Mouse (Mus musculus) liver, adult 2 months (tissue): ENCODE results near the gene Tti1. TPM values are rescaled to one million over a fixed set of nuclear protein-coding genes. Genes with fewer than 3 reads are reported as not detected.

ENCODE experiments used
- DNase-seq: peaks from one replicate; pipeline ENCODE4 v3.0.0-alpha.2; 2011; ENCODE audit warnings: low read depth, low spot score; ENCODE audit errors: extremely low read depth
- H3K27ac ChIP-seq: fragments of 200-500 bp; replicated peaks from 2 replicates; pipeline ENCODE4 v1.5.1; 2012; ENCODE audit warnings: low read depth, mild to moderate bottlenecking, control low read depth, inconsistent platforms, low read length; ENCODE audit not compliant: insufficient read depth
- H3K27me3 ChIP-seq: fragments of 200-500 bp; 2 replicates; pipeline ENCODE4 v1.6.1; 2012; ENCODE audit warnings: mild to moderate bottlenecking, moderate library complexity, low read length, inconsistent platforms; ENCODE audit not compliant: control insufficient read depth, insufficient read depth
- H3K36me3 ChIP-seq: fragments of 200-500 bp; 2 replicates; pipeline ENCODE4 v1.6.1; 2012; ENCODE audit warnings: low read length, inconsistent platforms; ENCODE audit not compliant: control insufficient read depth, insufficient read depth
- H3K4me1 ChIP-seq: fragments of 200-500 bp; 2 replicates; pipeline ENCODE4 v1.6.1; 2011; ENCODE audit warnings: low read length; ENCODE audit not compliant: control insufficient read depth, insufficient read depth
- H3K4me3 ChIP-seq: fragments of 200-500 bp; 2 replicates; pipeline ENCODE4 v1.5.1; 2011; ENCODE audit warnings: low read depth, mild to moderate bottlenecking, control low read depth, low read length, moderate library complexity; ENCODE audit not compliant: insufficient read depth
- H3K79me2 ChIP-seq: fragments of 200-500 bp; 2 replicates; pipeline ENCODE4 v1.6.1; 2012; ENCODE audit warnings: inconsistent platforms, mild to moderate bottlenecking, low read length, moderate library complexity; ENCODE audit not compliant: control insufficient read depth, insufficient read depth
- H3K9ac ChIP-seq: fragments of 200-500 bp; 2 replicates; pipeline ENCODE4 v1.6.1; 2012; ENCODE audit warnings: low read depth, mild to moderate bottlenecking, control low read depth, inconsistent platforms, low read length
- CTCF ChIP-seq: fragments of 200-500 bp; IDR thresholded peaks from 2 replicates; pipeline ENCODE4 v1.5.1; 2011; ENCODE audit warnings: low read depth, low read length, control low read depth
- POLR2A ChIP-seq: fragments of 200-500 bp; IDR thresholded peaks from 2 replicates; pipeline ENCODE4 v1.6.1; 2011; ENCODE audit warnings: low read length, control low read depth; ENCODE audit not compliant: insufficient read depth; ENCODE audit errors: extremely low read depth
- WGBS: fragments of 180-500 bp; shearing (Covaris S2); methylation state at CpG from one replicate; pipeline ENCODE4 v1.1.7; 2018; 5-methylcytosine and 5-hydroxymethylcytosine counted together
- polyA plus RNA-seq: library from polyadenylated mRNA; depleted of rRNA; stranded (reverse); fragments of >200 nt; gene quantifications from 2 replicates; pipeline ENCODE4 v1.2.3, GENCODE M21; 2012
- total RNA-seq: library from RNA; depleted of rRNA; stranded (reverse); fragments of >200 nt; gene quantifications from 2 replicates; pipeline ENCODE4 v1.2.3, GENCODE M21; 2014

The Tti1 gene
- total and polyA plus RNA-seq, 2 experiments: 8.2 to 9.0 TPM

- H3K9ac ChIP-seq: no peak overlapping the region
- H3K79me2 ChIP-seq: no peaks in the 10 kb centered on the region; the same call in 1 of the 2 replicates
- TF ChIP-seq CTCF (no peak), POLR2A (no peak)
- no peak overlapping the region for H3K27ac ChIP-seq
- peaks cover 39% of the 10 kb centered on the region for H3K36me3 ChIP-seq
- no peak overlapping the region for H3K4me3 ChIP-seq
- no peaks in the 10 kb centered on the region for H3K27me3 ChIP-seq
- no peak for DNase-seq
- H3K4me1 ChIP-seq: no peaks in the 10 kb centered on the region
- 100% methylated on average over 1 of the region's 1 CpGs for WGBS
These were observed 20.5 kb upstream of the Tti1 start for GRCm38 (mm10) chr2:158048718-158049117.

- H3K9ac ChIP-seq: no peak overlapping the region
- no peaks in the 10 kb centered on the region; the same call in 1 of the 2 replicates for H3K79me2 ChIP-seq
- TF ChIP-seq CTCF (peak; percentile 72), POLR2A (no peak)
- no peak overlapping the region for H3K4me3 ChIP-seq
- peaks cover 42% of the 10 kb centered on the region for H3K36me3 ChIP-seq
- H3K27me3 ChIP-seq: no peaks in the 10 kb centered on the region
- DNase-seq: peak; percentile 64
- 43% methylated on average over 3 of the region's 3 CpGs for WGBS
- H3K4me1 ChIP-seq: no peaks in the 10 kb centered on the region
- no peak overlapping the region for H3K27ac ChIP-seq
These were observed 19.7 kb upstream of the Tti1 start for GRCm38 (mm10) chr2:158047903-158048302.

GRCm38 (mm10) chr2:158046186-158046585 lies 18.0 kb upstream of the Tti1 start:
- Histone ChIP-seq H3K4me1 (no peaks in the 10 kb centered on the region), H3K9ac (no peak overlapping the region), H3K27me3 (no peaks in the 10 kb centered on the region), H3K79me2 (peaks cover 4% of the 10 kb centered on the region; the same call in 1 of the 2 replicates), H3K36me3 (peaks cover 36% of the 10 kb centered on the region), H3K27ac (no peak overlapping the region), H3K4me3 (no peak overlapping the region)
- no peak for TF ChIP-seq POLR2A
- no peak for TF ChIP-seq CTCF
- WGBS: 55% methylated on average over 4 of the region's 4 CpGs
- no peak for DNase-seq

- peaks cover 10% of the 10 kb centered on the region; the same call in 1 of the 2 replicates for H3K4me1 ChIP-seq
- no peaks in the 10 kb centered on the region for H3K27me3 ChIP-seq
- no peak overlapping the region for H3K4me3 ChIP-seq
- no peak overlapping the region for H3K9ac ChIP-seq
- no peak overlapping the region for H3K27ac ChIP-seq
- TF ChIP-seq CTCF (no peak), POLR2A (no peak)
- no peak for DNase-seq
- 90% methylated on average over 8 of the region's 8 CpGs for WGBS
- peaks cover 24% of the 10 kb centered on the region for H3K36me3 ChIP-seq
- peaks cover 12% of the 10 kb centered on the region; the same call in 1 of the 2 replicates for H3K79me2 ChIP-seq
These were observed 15.3 kb upstream of the Tti1 start for GRCm38 (mm10) chr2:158043504-158043903.

GRCm38 (mm10) chr2:158040396-158040795 lies 12.2 kb upstream of the Tti1 start:
- Histone ChIP-seq H3K79me2 (peaks cover 12% of the 10 kb centered on the region; the same call in 1 of the 2 replicates), H3K27ac (peak overlapping the region; percentile 7; the same call in 1 of the 2 replicates), H3K36me3 (peaks cover 27% of the 10 kb centered on the region), H3K4me1 (peaks cover 17% of the 10 kb centered on the region), H3K4me3 (no peak overlapping the region), H3K9ac (no peak overlapping the region), H3K27me3 (no peaks in the 10 kb centered on the region)
- WGBS: 80% methylated on average over 2 of the region's 2 CpGs
- no peak for DNase-seq
- TF ChIP-seq POLR2A (no peak), CTCF (no peak)

GRCm38 (mm10) chr2:158039662-158040061 lies 11.4 kb upstream of the Tti1 start:
- Histone ChIP-seq H3K27me3 (no peaks in the 10 kb centered on the region), H3K4me1 (peaks cover 20% of the 10 kb centered on the region), H3K27ac (peak overlapping the region; percentile 50; the same call in 1 of the 2 replicates), H3K36me3 (peaks cover 22% of the 10 kb centered on the region), H3K9ac (no peak overlapping the region), H3K79me2 (peaks cover 12% of the 10 kb centered on the region; the same call in 1 of the 2 replicates), H3K4me3 (no peak overlapping the region)
- no peak for TF ChIP-seq CTCF
- no peak for TF ChIP-seq POLR2A
- WGBS: 30% methylated on average over 1 of the region's 1 CpGs
- DNase-seq: peak; percentile 43
